ENCODE assay signal across 8 mouse cellular contexts in genomic region chr11:49871914-49872313, GRCm38 (mm10). TPM values are rescaled to one million over a fixed set of nuclear protein-coding genes. Genes with fewer than 3 reads are reported as not detected.
DNase-seq lines count a peak whose midpoint lies in the region; ATAC-seq and TF ChIP-seq lines count a peak whose summit lies in the region.

No protein-coding gene starts in this region.

- H3K4me3 ChIP-seq in forebrain, postnatal 0 days (ENCODE audit: low read depth, low read length): no peak overlapping the region

- peak; percentile 78 for ATAC-seq in forebrain, postnatal 0 days
- ATAC-seq in megakaryocyte progenitor cell, adult 5-6 weeks (replicated peaks; ENCODE audit: poor library complexity): peak; percentile 75

- peak; percentile 77 for TF ChIP-seq CTCF in forebrain, postnatal 0 days (IDR thresholded peaks at IDR 0.05; ENCODE audit: low read depth)

- H3K36me3 ChIP-seq in forebrain, postnatal 0 days (ENCODE audit: insufficient read depth): peaks cover 46% of the 10 kb centered on the region

- no peak overlapping the region for H3K4me2 ChIP-seq in forebrain, postnatal 0 days (ENCODE audit: low read depth)

- H3K27me3 ChIP-seq in forebrain, postnatal 0 days (ENCODE audit: insufficient read depth, low read length): no peaks in the 10 kb centered on the region

- no peaks in the 10 kb centered on the region for H3K9me3 ChIP-seq in forebrain, postnatal 0 days (ENCODE audit: low read length)

- no peak overlapping the region for H3K27ac ChIP-seq in forebrain, postnatal 0 days (ENCODE audit: low read depth, low read length)

- no peak overlapping the region for H3K9ac ChIP-seq in forebrain, postnatal 0 days

- DNase-seq in adrenal gland, postnatal 10 days: peak; percentile 52
- no peak for DNase-seq in adrenal gland, postnatal 4 days (ENCODE audit: low spot score in 2 of 2)
- DNase-seq in CD4-positive, CD25-positive, alpha-beta regulatory T cell, adult 2 months (ENCODE audit: low read depth, low spot score): peak; percentile 65
- peak; percentile 25 for DNase-seq in cerebellum, adult 11-12 months
- peak; percentile 69 for DNase-seq in forebrain, postnatal 0 days
- peak; percentile 44 to 67 for DNase-seq in kidney, postnatal 36 days
- DNase-seq in spleen, postnatal 10 days (ENCODE audit: low spot score in 2 of 2): peak; percentile 24 to 66

- 58% methylated on average over 6 of the region's 6 CpGs for WGBS in forebrain, postnatal 0 days

- no peaks in the 10 kb centered on the region for H3K4me1 ChIP-seq in forebrain, postnatal 0 days (ENCODE audit: insufficient read depth)

RNA-seq across cellular contexts. Expression of gene Mapk9, which starts 25.4 kb away (rescaled TPM):
- total RNA-seq in adrenal gland, postnatal 10 days (2021): 10 to 100 TPM; 56.4 to 67.8 TPM
- 10 to 100 TPM; 83.2 to 86.1 TPM for total RNA-seq in adrenal gland, postnatal 4 days (2021)
- total RNA-seq in forebrain, postnatal 0 days (2014; rRNA removed): 92.3 and 123 TPM in 2 replicates
- polyA plus RNA-seq in forebrain, postnatal 0 days (2015; fragmentation: Nextera tagmentation; extraction: Ambion mirVana): 41.5 and 55.6 TPM in 2 replicates
- total RNA-seq in megakaryocyte progenitor cell, adult 5-6 weeks (2015): 32.9 and 40.2 TPM in 2 replicates
- total RNA-seq in megakaryocyte progenitor cell, adult 5-6 weeks (2017): 31.1 and 56.3 TPM in 2 replicates

RNA-seq across cellular contexts. Expression of gene Rasgef1c, which starts 29.7 kb away (rescaled TPM):
- 1 to 10 TPM; 1.4 to 1.8 TPM for total RNA-seq in adrenal gland, postnatal 10 days (2021)
- 1 to 10 TPM; 1.4 to 1.7 TPM for total RNA-seq in adrenal gland, postnatal 4 days (2021)
- total RNA-seq in forebrain, postnatal 0 days (2014; rRNA removed): 28.3 and 36.1 TPM in 2 replicates
- polyA plus RNA-seq in forebrain, postnatal 0 days (2015; fragmentation: Nextera tagmentation; extraction: Ambion mirVana): 24.9 and 30.8 TPM in 2 replicates
- total RNA-seq in megakaryocyte progenitor cell, adult 5-6 weeks (2015): 0.15 and 0.17 TPM in 2 replicates
- 0.12 and 0.30 TPM in 2 replicates for total RNA-seq in megakaryocyte progenitor cell, adult 5-6 weeks (2017)

Comparison
In these comparisons a context has a peak if more than half of its experiments do, and no peak if none do; other contexts are left out.
1. DNase-seq: peak in adrenal gland, postnatal 10 days (single experiment), CD4-positive, CD25-positive, alpha-beta regulatory T cell, adult 2 months (single experiment), cerebellum, adult 11-12 months (single experiment), forebrain, postnatal 0 days (single experiment), kidney, postnatal 36 days (2 of 2) and spleen, postnatal 10 days (2 of 2); none in adrenal gland, postnatal 4 days (0 of 2).
2. RNA of gene Rasgef1c, which starts 29.7 kb away (total RNA-seq): 28.3 to 36.1 TPM in forebrain, postnatal 0 days; 1.4 to 1.8 TPM in adrenal gland, postnatal 10 days, 1.4 to 1.7 TPM in adrenal gland, postnatal 4 days and 0.12 to 0.30 TPM in megakaryocyte progenitor cell, adult 5-6 weeks; every median in the first group is over 10 times any median in the second.